Mouse (Mus musculus) left cerebral cortex, postnatal 25 days (tissue): ENCODE measurements around the gene Plod1. TPM values are rescaled to one million over a fixed set of nuclear protein-coding genes. Genes with fewer than 3 reads are reported as not detected.

ENCODE experiments used
- DNase-seq, 2 experiments: peaks; one replicate each; pipeline ENCODE4 v3.0.0; 2022; ENCODE audit warnings: low spot score in 2 of 2, mixed read lengths in 1 of 2
- intact Hi-C: fragments of 180-260 bp; cut with DNase I; formaldehyde crosslinking; loops from one replicate; pipeline ENCODE4 v1.15.1; 2025
- total RNA-seq, 2 experiments: library from RNA; stranded (reverse); gene quantifications; 2 replicates each; pipeline ENCODE4 v1.2.3; 2021

Plod1 gene
- total RNA-seq, 2 experiments from 2014 or later, result 17.6 to 19.9 TPM

DNA sequence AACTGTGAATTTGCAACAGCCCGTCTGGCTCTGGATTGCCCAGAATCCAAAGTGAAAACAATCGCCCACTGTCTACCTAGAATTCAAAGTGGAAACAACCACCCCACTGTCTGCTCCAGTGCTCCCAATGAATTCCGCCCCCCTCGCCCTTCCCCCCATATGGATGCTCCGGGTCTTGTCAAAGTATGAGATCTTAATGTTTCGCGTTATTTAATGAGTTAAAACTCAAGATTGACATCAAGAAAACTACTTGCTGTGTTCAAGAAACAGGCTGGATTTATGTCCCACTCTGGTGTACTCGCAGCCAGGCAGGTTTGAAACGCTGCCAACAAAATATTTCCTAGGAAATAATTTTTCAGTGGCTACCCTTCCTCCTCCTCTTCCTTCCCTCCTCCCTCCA is 3.5 kb upstream of the Plod1 start:
- peak in 1 of 2 experiments; percentile 46 for DNase-seq

DNA sequence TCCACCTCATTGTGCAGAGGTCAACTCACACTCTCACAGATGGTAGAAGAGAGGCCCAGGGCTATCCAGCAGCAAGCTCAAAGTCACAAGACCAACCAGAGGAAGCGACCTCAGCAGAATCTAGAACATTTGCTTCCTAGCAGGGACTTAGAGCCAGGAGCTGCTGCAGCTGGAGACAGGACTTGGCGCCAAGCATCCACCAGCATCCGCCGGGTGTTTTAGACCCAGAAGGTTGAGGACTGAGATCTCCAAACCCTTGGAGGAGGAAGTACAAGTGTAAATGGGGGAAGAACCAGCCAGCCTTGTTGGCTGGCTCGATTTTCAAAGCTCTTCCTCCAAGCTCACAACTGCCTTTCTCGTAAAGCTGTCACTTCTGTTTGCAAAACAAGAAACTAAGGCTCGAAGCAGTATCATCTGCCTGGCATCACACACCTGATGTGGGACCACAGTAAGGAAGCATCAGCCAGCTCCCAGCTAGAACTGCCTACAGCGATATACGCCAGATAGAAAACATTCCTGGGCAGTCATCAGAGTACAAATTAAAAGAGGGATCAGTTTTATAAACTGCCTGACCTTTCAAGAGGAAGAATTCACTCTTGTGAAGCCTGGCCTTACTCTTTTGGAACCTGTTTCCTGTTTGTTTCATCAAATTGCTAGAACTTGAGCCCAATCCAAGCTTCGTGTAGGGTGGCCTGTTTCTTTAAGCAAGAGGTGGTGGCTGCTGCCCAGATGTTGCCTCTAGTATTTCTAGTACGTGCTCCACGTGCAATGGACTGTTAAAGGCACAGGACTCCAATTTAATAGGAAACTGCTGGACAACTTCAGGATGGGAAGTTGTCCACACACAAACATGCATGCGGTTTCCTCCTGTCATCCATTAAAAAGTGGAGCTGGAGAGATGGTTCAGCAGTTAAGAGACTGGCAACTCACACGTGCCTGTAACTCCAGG is 1.9 kb upstream of the Plod1 start:
- intact Hi-C loops, result loop anchor here (5.0 kb wide), 1 partner anchor 71 kb away; the partner anchor contains the start of genes Fv1 and Miip
- peak in 1 of 2 experiments; percentile 17 for DNase-seq

More for the DNA sequence above, 3.5 kb upstream of the Plod1 start:
- intact Hi-C loops, result no loop called here

DNA sequence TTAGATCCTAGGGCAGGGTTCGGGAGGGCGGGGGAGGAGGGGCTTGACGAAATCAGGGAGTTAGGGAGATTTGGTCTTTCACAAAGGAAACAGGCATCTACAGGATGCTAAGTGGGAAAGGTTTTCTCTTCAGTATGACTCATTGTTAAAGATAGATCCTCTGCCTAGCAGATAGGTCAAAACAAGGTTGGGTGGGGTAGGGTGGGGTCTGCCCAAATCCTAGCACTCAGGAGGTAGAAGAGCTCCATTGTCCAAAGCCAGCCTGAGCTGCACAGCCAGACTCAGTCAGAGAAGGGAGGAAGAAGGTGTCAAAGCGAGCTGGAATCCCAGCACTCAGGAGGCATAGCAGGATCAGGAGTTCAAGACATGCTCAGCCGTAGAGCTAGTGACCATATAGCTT is 919 bp upstream of the Plod1 start:
- no peak for DNase-seq
- intact Hi-C loops, result loop anchor here (5.0 kb wide), 1 partner anchor 70 kb away; the partner anchor contains the start of genes Fv1 and Miip

DNA sequence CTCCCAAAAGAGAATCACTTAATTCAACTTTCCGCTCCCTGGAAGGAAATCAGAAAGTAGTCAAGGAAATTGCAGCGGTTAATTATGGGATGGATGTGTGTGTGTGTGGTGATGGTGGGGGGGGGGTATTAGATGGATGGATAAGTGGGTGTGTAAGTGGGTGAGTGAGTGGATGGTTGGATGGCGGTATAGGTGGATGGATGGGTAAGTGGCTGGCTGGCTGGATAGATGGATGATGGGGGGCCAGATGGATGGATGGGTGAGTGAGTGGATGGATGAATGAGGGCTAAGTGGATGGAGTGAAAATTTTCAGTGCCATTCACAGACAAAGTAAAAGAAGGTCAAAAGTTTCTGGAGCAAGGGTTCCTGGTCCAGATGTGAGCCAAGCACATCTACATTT is 454 bp upstream of the Plod1 start:
- no peak for DNase-seq
- intact Hi-C loops, result loop anchor here (5.0 kb wide), 1 partner anchor 70 kb away; the partner anchor contains the start of genes Fv1 and Miip

DNA sequence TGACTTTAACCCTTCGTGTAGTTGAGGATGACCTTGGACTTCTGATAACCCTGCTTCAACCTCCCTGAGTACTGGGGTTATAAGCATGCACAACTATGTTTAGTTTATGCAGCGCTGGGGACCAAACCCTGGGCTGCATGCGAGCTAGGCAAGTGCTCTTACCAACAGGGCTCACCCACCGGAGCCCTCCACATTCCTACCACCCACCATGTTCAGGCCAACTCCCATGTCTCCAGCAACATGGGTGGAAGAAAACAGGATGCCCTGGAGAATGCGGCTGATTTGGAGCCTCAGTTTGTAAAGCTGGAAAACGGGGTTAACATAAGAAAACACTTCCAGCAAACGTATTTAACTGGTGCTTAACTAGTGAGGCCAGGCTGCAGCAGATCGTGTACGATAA is 663 bp downstream of the Plod1 start:
- no peak for DNase-seq
- intact Hi-C loops, result loop anchor here (5.0 kb wide), 1 partner anchor 69 kb away; the partner anchor contains the start of genes Fv1 and Miip

DNA sequence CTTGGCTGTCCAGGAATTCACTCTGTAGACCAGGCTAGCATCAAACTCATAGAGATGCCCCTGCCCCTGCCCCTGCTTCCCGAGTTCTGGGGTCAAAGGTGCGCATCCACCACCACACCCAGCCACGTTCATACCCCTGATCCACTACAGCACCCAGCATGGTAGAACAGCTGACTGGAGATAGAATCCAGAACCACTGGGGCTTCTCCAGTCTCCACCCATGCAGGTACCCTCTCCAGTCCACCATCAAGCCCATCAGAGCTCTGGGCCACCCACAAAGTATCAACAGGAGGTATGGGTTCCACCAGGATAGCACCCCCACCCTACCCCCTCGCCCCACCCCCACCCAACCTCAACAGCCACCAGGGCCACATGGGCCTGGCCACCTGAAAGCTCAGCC is 2.0 kb downstream of the Plod1 start:
- DNase-seq, result no peak
- intact Hi-C loops, result loop anchor here (5.0 kb wide), 1 partner anchor 67 kb away; the partner anchor contains the start of genes Fv1 and Miip

DNA sequence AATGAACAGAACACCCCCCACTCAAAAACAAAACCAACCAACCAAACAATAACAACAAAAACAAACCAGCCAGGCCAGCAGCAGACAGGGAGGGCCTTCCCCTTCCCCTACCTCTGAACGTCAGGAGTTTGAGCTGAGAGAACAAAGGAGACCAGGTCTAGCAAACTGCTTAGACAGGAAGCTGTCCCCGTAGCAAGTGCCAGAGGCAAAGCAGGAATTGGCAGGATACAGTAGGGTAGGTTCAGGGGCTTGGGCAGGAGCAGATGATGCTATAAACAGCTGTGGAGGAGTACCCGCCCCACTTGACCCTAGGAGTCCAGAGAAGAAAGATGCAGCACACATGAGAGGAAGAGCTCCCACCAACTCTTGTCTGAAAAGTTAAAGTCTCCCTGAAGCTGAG is 2.4 kb downstream of the Plod1 start:
- intact Hi-C loops, result no loop called here
- DNase-seq, result no peak

DNA sequence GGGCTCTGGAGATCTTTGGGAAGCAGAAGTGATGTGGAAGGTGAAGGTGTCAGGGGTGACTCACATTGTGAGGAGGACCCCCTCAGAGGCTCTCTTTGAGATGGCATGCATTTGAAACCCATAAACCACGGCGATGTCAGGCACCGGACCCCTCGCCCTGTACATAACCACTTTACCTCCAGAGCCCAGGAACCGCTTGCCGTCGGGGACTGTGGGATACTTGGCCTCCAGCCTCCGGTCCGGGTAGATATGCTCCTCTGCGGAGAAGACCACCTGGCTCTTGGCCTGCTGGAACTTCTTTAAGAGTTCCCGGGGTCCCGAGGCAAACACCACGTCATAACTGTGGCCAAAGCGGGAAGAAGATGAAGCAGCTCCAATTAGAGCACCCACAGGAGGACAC is 5.6 kb downstream of the Plod1 start:
- DNase-seq, result no peak
- intact Hi-C loops, result no loop called here

GRCm38 (mm10) chr4:147928540-147928939 is 8.0 kb downstream of the Plod1 start:
- intact Hi-C loops, result no loop called here
- no peak for DNase-seq

DNA sequence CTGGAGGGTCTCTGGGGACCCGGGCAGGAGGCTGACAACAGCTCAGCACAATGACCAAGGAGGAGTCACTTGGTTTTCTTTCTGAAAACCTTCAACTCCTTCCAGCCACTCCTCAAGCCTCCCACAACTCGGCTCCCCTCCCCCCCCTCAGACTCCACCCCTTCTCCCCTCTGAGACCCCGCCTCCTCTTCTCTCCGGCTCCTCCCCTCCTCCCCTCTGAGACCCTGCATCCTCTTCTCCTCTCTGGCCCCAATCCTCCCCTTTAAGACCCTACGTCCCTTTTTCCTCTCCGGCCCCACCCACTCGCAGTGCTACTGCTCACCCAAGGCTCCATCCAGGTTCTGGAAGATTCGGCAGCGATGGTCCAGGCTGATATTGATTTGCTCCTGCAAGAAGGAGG is 8.4 kb downstream of the Plod1 start:
- no peak for DNase-seq
- intact Hi-C loops, result no loop called here

- DNase-seq, result no peak
- intact Hi-C loops, result no loop called here
Observed at GRCm38 (mm10) chr4:147927705-147928104, 8.9 kb downstream of the Plod1 start.

- intact Hi-C loops, result no loop called here
- DNase-seq, result no peak
Observed at GRCm38 (mm10) chr4:147922341-147922740, 14.2 kb downstream of the Plod1 start.

- DNase-seq, result no peak
Observed at GRCm38 (mm10) chr4:147920973-147921372, 15.6 kb downstream of the Plod1 start.

DNA sequence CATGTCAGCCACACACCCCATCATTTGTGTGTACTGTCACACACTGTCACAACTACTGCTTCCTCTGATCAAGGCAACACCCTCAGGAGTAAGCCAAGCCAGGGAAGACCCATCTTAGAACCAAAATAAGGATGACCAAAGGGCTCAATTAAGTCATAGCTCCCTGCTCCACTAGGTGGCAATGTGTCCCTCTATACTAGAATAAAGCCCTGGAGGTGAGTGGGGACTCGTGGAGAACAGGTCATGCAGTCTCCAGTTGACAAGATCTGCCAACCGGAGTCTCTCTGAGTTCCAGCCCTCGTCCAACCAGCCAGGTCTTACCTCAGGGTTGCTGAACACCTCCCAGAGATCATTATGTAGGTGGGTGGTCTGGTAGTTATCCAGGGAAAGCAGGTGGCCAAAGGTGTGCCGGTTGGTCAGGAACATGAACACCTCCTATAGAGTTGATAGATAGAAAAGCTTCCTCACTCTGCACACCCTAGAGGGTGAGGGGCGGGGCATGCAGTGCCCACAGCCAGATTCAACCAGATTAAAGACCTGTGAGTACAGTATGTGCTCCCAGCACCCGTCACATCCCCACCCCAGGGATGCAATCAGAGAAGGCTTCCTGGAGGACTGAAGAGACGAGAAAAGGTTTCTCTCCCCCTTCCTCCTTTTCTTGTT is 18.0 kb downstream of the Plod1 start:
- intact Hi-C loops, result no loop called here
- DNase-seq, result peak; percentile 39 to 46

More at GRCm38 (mm10) chr4:147920973-147921372, 15.6 kb downstream of the Plod1 start:
- intact Hi-C loops, result no loop called here

DNA sequence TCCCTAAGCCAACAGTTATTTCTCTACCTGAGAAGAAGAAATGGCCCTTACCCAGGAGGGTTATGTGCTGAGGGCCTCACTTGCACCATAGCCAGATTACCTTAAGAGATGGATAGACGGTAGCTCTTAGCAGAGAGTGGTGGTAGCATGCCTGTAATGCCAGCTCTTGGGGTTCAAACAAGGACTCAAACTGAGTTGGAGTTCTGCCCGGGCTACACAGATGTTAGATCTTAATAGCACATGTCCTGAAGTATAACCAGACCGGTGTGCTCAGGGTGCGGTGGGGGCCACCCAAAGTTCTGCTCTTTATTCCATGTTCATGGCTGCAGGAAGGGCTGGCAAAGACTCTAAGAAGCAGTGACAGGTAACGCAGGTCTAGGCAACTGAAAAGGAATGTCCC is 27.1 kb downstream of the Plod1 start:
- intact Hi-C loops, result no loop called here
- DNase-seq, result no peak

GRCm38 (mm10) chr4:147906230-147906629 is 30.3 kb downstream of the Plod1 start:
- intact Hi-C loops, result no loop called here
- no peak for DNase-seq

DNA sequence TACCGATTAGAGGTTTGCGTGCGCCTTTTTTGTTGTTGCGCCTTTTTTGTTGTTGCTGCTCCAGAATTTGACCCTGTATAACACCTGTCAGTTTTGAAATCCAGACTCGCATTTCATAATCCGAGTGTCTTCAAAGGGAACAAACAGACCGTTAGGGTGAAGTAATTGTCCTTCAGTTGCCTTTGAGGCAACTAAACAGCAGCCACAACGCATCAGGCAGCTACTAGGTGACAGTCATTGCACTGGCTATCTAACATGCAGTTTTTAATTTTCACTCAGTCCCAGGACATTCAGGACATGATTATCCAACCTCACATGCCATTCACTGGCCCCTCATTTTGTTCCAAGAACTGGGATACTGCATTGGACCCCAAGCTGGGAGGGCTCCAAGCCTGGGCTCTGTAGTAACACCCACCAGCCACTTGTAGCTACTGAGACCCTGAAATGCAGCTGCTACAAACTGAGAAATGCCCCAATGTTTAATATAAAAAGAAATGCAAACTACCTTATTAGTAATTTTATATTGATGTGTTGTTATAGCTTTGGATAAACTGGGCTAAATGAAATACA is 31.4 kb downstream of the Plod1 start:
- intact Hi-C loops, result no loop called here
- DNase-seq, result no peak

- peak; percentile 93 to 94 for DNase-seq
- intact Hi-C loops, result no loop called here
Observed at GRCm38 (mm10) chr4:147904313-147905089, 32.1 kb downstream of the Plod1 start, which contains the start of gene Mfn2. Gene Mfn2 (minus strand): TSS chr4:147904704.

- intact Hi-C loops, result no loop called here
- DNase-seq, result no peak
Observed at GRCm38 (mm10) chr4:147903601-147904000, 33.0 kb downstream of the Plod1 start.
